Mouse (Mus musculus): ENCODE measurements around the gene Creb3l1. TPM values are rescaled to one million over a fixed set of nuclear protein-coding genes. Genes with fewer than 3 reads are reported as not detected.

The Creb3l1 gene
- polyA plus RNA-seq, 1 experiment from 2014 or later: 2.9 TPM

DNA sequence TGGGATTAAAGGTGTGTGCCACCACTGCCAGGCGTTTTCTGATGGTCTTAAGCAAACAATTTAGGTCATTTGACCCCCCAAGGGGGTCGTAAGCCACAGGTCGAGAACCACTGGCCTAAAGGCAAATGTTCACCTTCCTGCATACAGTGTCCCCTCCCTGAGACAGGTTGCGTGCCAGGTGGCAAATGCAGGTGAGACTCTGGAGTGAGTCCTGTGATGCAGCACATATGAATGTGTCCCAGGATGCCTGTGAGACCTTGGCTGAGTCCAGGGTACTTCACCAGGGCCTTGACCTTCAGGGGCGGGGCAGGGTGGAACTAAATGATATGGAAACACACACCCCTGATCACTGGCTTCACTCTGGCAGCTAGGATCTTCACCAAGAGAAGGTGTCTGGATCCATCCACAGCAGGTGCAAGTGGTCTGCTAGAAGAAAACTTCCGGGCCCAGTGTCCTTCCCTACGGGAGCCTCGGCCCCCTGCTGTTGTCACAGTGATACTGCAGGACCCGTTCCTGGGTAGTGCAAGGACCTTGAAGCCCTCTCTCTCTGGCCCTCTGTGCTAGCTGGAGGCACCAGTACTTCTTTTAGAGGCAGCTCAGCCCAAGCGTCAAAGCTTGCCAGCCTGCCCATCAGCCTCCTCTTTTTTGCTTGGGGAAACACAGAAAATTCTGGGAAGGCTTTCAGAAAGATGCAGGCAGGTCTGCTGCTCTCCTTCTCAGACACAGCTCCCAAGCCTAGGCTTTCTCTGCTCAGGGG, 65.4 kb downstream of the Creb3l1 start:
- 53% methylated on average over 10 of the region's 10 CpGs for WGBS
- no peaks in the 10 kb centered on the region for H3K27me3 ChIP-seq

DNA sequence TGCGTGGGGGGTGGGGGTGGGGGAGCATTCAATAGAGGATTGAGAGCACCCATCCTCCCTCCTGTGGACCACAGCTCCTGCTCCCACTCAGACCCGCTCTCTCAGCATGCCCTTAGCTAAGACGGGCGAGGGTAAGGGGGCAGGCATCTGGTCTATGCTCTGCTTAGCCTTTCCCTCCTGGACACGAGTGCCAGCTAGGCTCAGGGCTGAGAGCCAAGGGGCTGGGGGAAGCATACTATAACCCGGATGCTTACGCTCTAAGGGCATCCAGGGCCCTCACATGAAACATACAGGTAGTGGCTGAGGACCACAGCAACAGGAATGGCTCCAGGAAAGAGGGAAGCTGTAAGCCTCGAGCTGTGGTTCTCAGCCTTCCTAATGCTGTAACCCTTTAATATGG, 66.3 kb downstream of the Creb3l1 start:
- ATAC-seq (ENCODE audit: low FRiP score, low read depth): no peak
- H3K27ac ChIP-seq (replicated peaks): no peak overlapping the region
- no peak overlapping the region for H3K4me3 ChIP-seq
- H3K4me2 ChIP-seq: no peak overlapping the region
- H3K4me1 ChIP-seq (replicated peaks): peaks cover 57% of the 10 kb centered on the region
- no peaks in the 10 kb centered on the region for H3K27me3 ChIP-seq
- 75% methylated on average over 8 of the region's 8 CpGs for WGBS
- no peaks in the 10 kb centered on the region for H3K9me3 ChIP-seq
- no peak overlapping the region for H3K9ac ChIP-seq
- H3K36me3 ChIP-seq: no peaks in the 10 kb centered on the region

More for the DNA sequence above, 65.4 kb downstream of the Creb3l1 start:
- Histone ChIP-seq H3K4me2 (no peak overlapping the region), H3K27ac (replicated peaks) (peak overlapping the region; percentile 9; the same call in 1 of the 2 replicates), H3K9me3 (no peaks in the 10 kb centered on the region), H3K9ac (no peak overlapping the region), H3K4me3 (no peak overlapping the region), H3K4me1 (replicated peaks) (peaks cover 54% of the 10 kb centered on the region), H3K36me3 (no peaks in the 10 kb centered on the region)
- ATAC-seq (ENCODE audit: low FRiP score, low read depth): no peak

DNA sequence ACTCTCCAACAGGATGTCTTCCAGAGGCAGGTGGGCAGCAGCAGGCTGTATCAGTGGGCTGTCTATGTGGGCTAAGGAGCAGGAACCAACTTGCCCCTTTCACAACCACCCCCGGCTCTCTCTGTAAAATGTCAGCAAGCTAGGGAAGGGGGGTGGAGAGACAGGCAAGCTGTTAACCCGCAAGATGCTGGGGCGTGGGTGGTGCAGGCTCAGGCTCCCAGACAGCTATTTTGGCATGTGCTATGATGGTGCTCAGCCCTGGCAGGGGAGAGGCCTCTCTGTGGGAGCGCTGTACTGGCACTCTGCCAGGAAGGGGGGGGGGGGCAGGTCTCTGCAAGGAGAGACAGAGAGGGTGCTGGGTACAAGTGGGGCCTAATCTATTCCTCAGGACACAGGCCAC, 67.2 kb downstream of the Creb3l1 start:
- H3K9ac ChIP-seq: no peak overlapping the region
- ATAC-seq (ENCODE audit: low FRiP score, low read depth): peak; percentile 54
- H3K4me2 ChIP-seq: no peak overlapping the region
- H3K4me3 ChIP-seq: no peak overlapping the region
- H3K27me3 ChIP-seq: no peaks in the 10 kb centered on the region
- H3K4me1 ChIP-seq (replicated peaks): peaks cover 50% of the 10 kb centered on the region
- WGBS: 35% methylated on average over 4 of the region's 4 CpGs
- no peaks in the 10 kb centered on the region for H3K9me3 ChIP-seq
- no peaks in the 10 kb centered on the region for H3K36me3 ChIP-seq
- H3K27ac ChIP-seq (replicated peaks): 0 out of 2 replicates have a peak overlapping the region, but pooled peaks have one; percentile 9

DNA sequence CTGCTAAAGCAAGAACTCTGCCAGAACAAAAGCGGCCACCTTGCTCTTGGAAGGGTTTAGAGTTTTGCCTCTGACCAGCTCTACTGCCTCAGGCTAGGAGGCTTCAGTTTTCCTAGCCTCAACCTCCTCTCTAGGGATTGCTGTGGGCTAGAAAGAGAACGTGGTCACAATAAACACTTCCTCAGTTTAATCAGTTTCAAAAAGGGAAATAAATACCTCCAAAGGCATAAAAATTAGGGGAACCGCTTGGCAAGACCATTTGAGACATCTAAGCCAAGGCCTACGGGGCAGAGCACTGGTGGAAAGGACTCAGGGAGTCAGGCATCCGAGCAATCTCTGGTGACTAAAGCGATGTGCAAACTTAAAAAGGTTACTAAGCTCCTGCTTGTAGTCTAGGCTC, 68.4 kb downstream of the Creb3l1 start:
- WGBS: 91% methylated on average over 6 of the region's 6 CpGs
- Histone ChIP-seq H3K27ac (replicated peaks) (no peak overlapping the region), H3K9ac (no peak overlapping the region), H3K4me3 (no peak overlapping the region), H3K36me3 (no peaks in the 10 kb centered on the region), H3K4me2 (no peak overlapping the region), H3K27me3 (no peaks in the 10 kb centered on the region), H3K4me1 (replicated peaks) (peaks cover 41% of the 10 kb centered on the region), H3K9me3 (no peaks in the 10 kb centered on the region)
- no peak for ATAC-seq (ENCODE audit: low FRiP score, low read depth)

DNA sequence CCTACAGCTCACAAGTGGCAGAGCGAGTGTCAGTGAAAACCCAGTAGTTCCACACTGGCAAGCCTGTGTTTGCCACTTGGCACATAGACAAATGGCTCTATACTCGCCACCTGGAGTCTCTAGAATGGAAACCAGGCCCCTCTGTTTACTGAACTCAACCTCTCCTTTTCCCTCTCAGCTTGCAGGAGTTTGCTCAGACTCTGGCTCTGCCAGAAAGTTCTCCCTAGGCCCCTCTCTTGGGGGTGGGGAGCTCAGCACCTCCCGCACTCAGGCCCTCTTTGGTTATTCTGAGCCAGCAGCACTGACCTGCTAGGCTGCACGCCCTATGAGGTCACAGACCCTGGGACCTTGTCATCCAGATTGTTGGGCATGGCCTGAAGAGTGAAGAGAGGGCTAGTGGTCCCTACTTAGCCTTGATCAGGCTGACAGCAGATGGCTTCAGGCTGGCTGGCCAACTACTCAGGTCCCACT, 69.1 kb downstream of the Creb3l1 start:
- H3K27me3 ChIP-seq: no peaks in the 10 kb centered on the region
- H3K9ac ChIP-seq: no peak overlapping the region
- no peaks in the 10 kb centered on the region for H3K9me3 ChIP-seq
- H3K4me1 ChIP-seq (replicated peaks): peaks cover 45% of the 10 kb centered on the region
- H3K27ac ChIP-seq (replicated peaks): no peak overlapping the region
- no peak for ATAC-seq (ENCODE audit: low FRiP score, low read depth)
- no peak overlapping the region for H3K4me2 ChIP-seq
- no peak overlapping the region for H3K4me3 ChIP-seq
- no peaks in the 10 kb centered on the region for H3K36me3 ChIP-seq
- WGBS: 77% methylated on average over 4 of the region's 4 CpGs

DNA sequence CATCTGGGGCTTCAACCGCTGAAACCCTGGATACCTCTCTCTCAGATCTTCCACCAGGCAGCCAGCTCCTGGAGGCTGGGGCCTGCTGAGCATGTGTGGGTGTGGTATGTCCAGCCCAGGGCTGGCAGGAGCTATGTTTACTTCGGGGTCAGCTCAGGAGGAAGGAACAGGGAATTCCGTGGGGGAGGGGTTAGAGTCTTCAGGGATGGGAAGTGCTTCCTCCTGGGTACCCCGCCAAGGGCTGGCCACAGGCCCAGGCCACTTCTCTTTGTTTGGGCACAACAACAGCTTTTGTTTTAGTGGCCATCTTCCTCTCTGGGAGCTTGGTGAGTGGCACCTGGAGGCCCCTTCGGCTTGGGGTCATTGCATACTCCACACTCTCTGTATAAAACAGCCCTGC, 70.5 kb downstream of the Creb3l1 start:
- Histone ChIP-seq H3K4me1 (replicated peaks) (peaks cover 43% of the 10 kb centered on the region), H3K9ac (no peak overlapping the region), H3K27ac (replicated peaks) (no peak overlapping the region), H3K4me2 (no peak overlapping the region), H3K4me3 (no peak overlapping the region), H3K9me3 (no peaks in the 10 kb centered on the region), H3K27me3 (no peaks in the 10 kb centered on the region), H3K36me3 (no peaks in the 10 kb centered on the region)
- no peak for ATAC-seq (ENCODE audit: low FRiP score, low read depth)
- 20% methylated on average over 5 of the region's 5 CpGs for WGBS

DNA sequence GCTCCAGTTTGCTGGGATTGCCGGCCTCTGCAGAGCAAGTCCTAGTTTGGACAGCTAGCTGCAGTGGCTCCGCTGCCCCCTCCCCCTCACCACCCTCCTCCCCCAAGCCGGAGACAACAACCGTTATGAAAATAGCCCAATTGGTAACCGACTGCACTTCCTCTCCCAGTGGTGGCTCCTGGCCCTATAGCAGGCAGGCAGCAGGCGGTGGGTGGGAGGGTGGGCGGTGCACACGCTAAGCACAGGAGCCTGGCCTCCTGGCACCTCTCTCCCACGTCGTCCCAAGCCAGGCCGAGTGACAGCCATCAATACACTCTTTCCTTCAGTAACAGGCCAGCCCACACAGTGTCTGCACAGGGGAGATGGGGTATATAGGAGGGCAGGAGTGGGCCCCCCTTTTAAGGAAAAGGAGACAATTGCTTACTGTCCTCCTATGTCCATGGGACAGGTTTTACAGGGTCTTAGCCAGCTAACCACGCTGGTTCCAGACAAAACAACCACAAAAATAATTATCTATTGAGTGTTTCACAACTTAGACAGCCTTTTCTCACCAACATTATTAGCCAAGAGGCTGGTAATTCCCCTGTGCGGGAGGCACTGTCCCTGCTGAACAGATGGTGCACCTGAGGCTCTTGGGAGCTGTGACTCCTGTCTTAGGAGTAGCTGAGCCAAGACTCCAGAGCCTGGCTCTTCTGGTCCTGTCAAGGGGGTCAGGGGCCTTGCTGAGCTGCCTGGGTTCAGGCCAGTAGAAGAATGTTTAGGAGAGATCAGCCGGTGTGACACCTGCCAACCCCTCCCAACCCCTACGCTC, 73.8 kb downstream of the Creb3l1 start:
- H3K9me3 ChIP-seq: no peaks in the 10 kb centered on the region
- ATAC-seq (ENCODE audit: low FRiP score, low read depth): no peak
- H3K4me1 ChIP-seq (replicated peaks): peaks cover 49% of the 10 kb centered on the region
- H3K27me3 ChIP-seq: no peaks in the 10 kb centered on the region
- 0 out of 2 replicates have a peak overlapping the region, but pooled peaks have one; percentile 6 for H3K9ac ChIP-seq
- H3K27ac ChIP-seq (replicated peaks): peak overlapping the region; percentile 66
- no peak overlapping the region for H3K4me3 ChIP-seq
- H3K36me3 ChIP-seq: no peaks in the 10 kb centered on the region
- WGBS: 19% methylated on average over 15 of the region's 15 CpGs
- peak overlapping the region; percentile 35 for H3K4me2 ChIP-seq

DNA sequence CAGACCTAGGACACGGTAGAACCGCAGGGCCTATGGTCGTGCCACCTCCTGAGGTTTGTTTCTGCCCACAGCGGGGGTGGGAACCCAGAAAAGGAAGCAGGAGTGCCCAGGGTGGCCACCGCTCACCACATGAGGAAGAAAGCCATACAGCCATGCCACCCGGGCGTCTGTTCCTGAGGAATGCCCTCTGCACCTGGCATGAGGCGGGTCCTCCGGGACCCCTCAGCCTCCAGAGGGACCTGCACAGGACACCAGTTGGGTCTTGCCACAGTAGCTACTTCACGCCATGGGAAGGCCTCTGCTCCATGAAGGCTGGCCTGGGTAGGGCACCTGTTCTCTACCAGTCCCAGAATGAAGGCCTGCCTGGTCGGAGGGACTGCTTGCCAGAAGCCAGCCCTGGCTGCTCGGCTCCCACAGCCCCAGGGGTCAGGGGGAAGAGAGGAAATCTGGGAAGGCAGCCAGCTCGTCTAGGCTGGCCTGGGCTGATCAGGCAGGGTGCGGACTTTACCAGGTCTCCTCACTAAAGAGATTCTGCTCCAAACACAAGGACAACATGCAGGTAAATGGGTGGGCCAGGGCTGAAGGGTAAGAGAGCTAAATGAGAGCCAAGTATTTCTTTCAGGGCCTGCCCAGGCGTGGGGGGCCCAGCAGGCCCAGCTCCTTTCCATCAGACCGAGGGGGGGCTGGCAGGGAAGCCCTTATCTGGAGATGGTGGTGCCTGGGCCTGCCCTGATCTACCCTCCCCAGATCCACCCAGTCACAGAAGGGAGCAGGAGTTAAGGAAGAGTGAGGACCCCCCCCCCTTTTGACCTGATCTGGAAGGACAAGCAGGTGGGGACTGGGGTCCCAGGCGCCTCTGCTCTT, 74.7 kb downstream of the Creb3l1 start:
- peak overlapping the region; percentile 35 for H3K4me2 ChIP-seq
- H3K9me3 ChIP-seq: no peaks in the 10 kb centered on the region
- H3K9ac ChIP-seq: 0 out of 2 replicates have a peak overlapping the region, but pooled peaks have one; percentile 6
- 0 out of 2 replicates have a peak, but pooled peaks have one; percentile 9 for ATAC-seq (ENCODE audit: low FRiP score, low read depth)
- H3K4me1 ChIP-seq (replicated peaks): peaks cover 45% of the 10 kb centered on the region
- H3K27ac ChIP-seq (replicated peaks): peak overlapping the region; percentile 66
- 60% methylated on average over 17 of the region's 17 CpGs for WGBS
- H3K36me3 ChIP-seq: no peaks in the 10 kb centered on the region
- no peak overlapping the region for H3K4me3 ChIP-seq
- no peaks in the 10 kb centered on the region for H3K27me3 ChIP-seq

DNA sequence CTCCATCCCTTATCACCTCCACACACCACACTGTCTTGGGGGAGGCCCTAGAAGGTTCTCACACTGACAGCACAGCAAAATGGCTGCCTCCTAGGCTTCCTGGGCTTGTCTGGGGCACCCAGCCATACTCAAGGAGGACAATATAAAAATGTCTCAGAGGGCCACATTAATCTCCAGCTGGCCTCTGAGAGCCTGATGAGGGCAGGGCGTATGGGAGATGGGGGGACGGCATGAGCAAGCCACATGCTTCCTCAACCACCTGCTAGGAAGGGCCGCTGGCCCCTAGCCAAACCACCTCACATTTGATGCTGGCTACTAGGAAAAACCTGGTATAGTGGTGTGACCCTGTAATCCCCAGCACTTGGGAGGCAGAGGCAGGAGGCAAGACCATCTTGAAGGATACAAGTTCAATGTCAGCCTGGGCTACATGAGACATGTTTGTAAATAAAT, 75.5 kb downstream of the Creb3l1 start:
- Histone ChIP-seq H3K36me3 (no peaks in the 10 kb centered on the region), H3K9ac (no peak overlapping the region), H3K27ac (replicated peaks) (no peak overlapping the region), H3K9me3 (no peaks in the 10 kb centered on the region), H3K27me3 (no peaks in the 10 kb centered on the region), H3K4me2 (no peak overlapping the region), H3K4me1 (replicated peaks) (peaks cover 45% of the 10 kb centered on the region), H3K4me3 (no peak overlapping the region)
- WGBS: 63% methylated on average over 3 of the region's 3 CpGs
- no peak for ATAC-seq (ENCODE audit: low FRiP score, low read depth)

DNA sequence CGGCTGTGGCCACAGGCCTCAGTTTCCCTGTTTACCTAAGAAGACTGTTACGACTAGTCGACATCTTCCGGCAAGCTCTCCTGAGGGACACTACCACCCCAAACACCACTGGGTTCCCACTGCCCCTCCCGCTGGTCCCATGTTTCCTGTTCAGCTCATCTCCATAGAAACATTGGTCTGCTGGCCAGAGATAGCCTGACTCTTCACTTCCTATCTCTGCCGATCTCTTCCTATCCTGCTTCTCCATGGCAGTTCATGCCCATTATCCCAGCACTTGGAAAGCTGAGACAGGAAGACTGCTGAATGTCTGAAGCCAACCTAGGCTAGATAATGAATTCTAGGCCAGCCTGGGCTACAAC, 76.2 kb downstream of the Creb3l1 start:
- Histone ChIP-seq H3K4me1 (replicated peaks) (peaks cover 41% of the 10 kb centered on the region), H3K27ac (replicated peaks) (peak overlapping the region; percentile 28; the same call in 1 of the 2 replicates)
- 75% methylated on average over 6 of the region's 6 CpGs for WGBS

DNA sequence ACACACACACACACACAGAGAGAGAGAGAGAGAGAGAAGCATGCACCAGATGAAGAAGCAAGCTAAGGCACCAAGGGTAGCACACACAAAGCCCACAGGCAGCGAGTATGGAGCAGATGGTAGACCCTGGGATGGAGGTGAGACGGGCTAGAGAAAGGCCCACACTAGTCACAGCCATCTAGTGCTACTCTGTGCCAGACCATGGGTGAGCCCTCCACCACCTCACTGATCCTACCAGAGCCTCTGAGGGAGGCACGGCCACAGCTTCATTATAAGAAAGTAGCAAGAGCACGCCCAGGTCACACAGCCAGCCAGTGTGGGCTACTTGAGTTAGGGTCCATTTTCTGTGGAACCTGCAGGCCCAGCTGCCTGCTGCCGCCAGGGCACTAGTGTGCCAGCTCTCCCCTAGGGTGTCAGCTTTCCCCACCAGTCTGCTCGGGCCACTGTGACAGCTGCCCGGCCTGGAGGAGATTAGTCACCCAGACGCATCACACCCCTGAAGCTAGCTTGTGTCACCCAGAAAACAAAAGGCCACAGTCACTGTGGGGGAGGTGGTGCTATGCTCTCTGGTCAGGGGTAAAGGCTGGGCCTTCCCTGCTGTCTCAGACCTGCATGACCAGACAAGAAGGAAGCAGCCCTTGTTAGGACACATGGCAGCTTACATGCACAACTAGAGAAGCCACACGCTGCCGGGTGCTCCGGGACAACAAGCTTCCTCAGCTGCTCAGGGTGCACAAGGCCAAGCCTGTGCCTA, 76.7 kb downstream of the Creb3l1 start:
- H3K4me1 ChIP-seq (replicated peaks): peaks cover 41% of the 10 kb centered on the region
- no peaks in the 10 kb centered on the region for H3K27me3 ChIP-seq
- H3K9ac ChIP-seq: no peak overlapping the region
- 0 out of 2 replicates have a peak, but pooled peaks have one; percentile 25 for ATAC-seq (ENCODE audit: low FRiP score, low read depth)
- WGBS: 43% methylated on average over 11 of the region's 11 CpGs
- no peaks in the 10 kb centered on the region for H3K36me3 ChIP-seq
- no peak overlapping the region for H3K4me3 ChIP-seq
- H3K27ac ChIP-seq (replicated peaks): peak overlapping the region; percentile 28
- H3K9me3 ChIP-seq: no peaks in the 10 kb centered on the region
- H3K4me2 ChIP-seq: no peak overlapping the region

More for the DNA sequence above, 76.2 kb downstream of the Creb3l1 start:
- H3K9me3 ChIP-seq: no peaks in the 10 kb centered on the region
- H3K4me3 ChIP-seq: no peak overlapping the region
- no peaks in the 10 kb centered on the region for H3K27me3 ChIP-seq
- no peak for ATAC-seq (ENCODE audit: low FRiP score, low read depth)
- H3K9ac ChIP-seq: no peak overlapping the region
- H3K4me2 ChIP-seq: no peak overlapping the region
- no peaks in the 10 kb centered on the region for H3K36me3 ChIP-seq
